Mouse (Mus musculus): Measurements from ENCODE around the gene Tex261.

Tex261 gene

DNA sequence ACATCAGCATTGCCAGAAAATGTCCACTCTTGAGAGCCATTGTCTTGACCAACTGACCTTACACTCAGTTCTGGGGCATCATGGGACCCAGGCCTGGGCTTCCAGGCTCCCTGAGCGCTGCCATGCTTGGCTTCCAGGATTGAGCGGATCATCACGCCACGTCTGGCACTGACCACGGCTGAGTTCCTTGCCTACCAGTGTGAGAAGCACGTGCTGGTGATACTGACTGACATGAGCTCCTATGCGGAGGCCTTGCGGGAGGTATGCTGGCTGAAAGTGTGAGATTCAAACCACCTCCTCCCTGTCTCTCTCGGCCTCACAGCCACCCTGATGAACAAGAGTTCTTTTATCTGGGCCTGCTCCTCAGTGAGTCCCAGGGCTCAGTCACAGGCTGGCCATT lies 19.6 kb downstream of the Tex261 start:
- no peak for DNase-seq (ENCODE audit: low spot score)

DNA sequence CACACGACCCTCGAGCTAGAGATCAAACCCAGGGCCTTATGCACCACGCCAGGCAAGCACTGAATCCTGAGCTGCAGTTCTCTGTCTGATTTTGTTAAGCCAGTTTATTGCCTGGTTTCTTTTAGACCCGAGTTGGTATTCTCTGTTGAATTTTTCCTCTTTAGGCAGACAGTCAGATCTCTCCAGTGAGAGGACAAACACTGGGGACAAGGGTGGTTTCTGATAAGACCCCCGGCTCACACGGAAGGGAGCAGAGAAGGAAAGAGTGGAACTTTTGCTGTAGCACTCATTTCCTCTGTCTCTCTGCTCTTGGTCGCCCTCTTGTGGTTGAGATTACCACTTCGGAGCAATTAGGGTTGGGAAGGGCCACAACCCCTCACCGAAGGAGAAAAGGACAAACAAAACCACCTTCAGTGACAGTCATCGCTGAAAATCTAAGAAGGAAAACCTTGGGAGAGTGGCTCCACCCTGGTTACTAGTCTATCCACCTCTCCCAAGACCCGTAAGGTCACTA lies 25.4 kb downstream of the Tex261 start:
- peak; percentile 26 for DNase-seq (ENCODE audit: low spot score)

- DNase-seq (ENCODE audit: low spot score): no peak
Observed at GRCm38 (mm10) chr6:83749286-83749685, 26.3 kb downstream of the Tex261 start.

- DNase-seq (ENCODE audit: low spot score): no peak
Observed at GRCm38 (mm10) chr6:83745466-83745865, 30.1 kb downstream of the Tex261 start.

DNA sequence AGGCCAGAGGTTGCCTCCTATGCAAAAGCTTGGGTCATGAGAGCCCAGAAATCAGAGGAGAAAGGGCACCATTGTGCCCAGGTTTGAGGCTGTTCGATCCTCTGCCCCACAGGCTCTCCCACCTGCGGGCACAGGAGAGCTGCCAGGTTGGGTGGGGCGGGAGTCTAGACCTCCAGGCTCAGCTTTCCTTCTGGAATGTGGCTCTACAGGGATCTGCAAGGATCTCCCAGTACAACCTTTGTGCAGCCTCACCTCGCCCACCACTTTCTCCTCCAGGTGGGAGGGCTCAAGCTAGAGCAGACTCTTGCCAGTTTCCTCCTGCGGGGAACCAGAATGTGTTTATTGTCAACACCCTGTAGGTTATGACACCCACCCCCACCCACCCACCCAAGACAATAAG lies 31.1 kb downstream of the Tex261 start:
- DNase-seq (ENCODE audit: low spot score): no peak

DNA sequence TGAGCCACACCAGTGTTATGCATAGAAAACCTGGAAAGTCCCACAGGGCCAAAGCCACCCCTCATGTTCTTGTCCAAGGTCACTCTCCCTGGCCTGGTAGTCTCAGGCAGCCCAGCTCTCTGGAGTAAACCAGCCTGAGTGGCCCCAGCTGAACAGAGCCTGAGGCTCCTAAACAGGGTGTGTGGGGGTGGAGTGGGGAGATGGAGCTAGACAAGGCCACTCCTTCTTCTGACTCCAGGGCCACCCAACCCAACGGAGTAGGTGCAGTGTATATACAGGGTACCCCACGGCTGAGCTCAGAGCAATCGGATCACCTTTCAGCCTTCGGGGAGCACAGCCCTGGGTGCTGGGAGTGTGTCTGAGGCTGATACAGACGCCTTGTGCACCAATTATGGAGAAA lies 31.5 kb downstream of the Tex261 start:
- no peak for DNase-seq (ENCODE audit: low spot score)

GRCm38 (mm10) chr6:83743212-83743611 lies 32.4 kb downstream of the Tex261 start:
- no peak for DNase-seq (ENCODE audit: low spot score)

- no peak for DNase-seq (ENCODE audit: low spot score)
Observed at GRCm38 (mm10) chr6:83742761-83743160, 32.9 kb downstream of the Tex261 start, which contains the start of gene Atp6v1b1. Gene Atp6v1b1, plus strand, starts transcription at chr6:83742990.

DNA sequence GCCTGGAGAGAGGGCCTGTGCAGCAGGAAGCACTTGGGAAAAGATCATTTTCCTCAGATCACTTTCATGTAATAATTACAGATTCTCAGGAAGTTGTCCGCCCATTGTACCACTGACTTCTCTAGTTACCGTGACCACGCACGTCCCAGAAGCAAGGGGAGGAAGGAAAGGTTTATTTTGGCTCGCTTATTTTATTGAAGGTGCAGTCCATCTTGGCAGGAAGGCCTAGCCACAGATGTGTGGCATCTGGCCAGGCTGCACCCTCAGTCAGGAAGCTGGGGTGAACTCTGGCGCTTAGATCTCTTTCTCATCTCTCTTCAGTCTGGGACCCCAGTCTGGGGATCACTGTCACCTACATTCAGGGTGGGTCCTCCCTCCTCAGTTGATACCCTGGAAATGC lies 37.0 kb downstream of the Tex261 start:
- no peak for DNase-seq (ENCODE audit: low spot score)

DNA sequence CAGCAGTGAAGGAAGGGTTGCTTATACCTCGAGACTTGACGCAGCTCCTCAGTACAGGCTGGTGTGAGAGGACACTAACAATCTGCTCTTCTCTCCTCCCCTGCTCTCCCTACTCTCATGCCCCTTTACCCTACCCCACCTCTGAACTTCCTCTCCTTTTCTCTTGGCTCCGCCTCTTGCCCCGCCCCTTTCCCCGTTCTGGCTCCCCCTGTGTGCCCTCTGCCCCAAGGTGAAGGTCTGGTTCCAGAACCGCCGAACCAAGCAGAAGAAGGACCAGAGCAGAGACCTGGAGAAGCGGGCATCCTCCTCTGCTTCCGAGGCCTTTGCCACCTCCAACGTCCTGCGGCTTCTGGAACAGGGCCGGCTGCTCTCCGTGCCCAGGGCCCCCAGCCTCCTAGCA lies 38.3 kb downstream of the Tex261 start:
- DNase-seq (ENCODE audit: low spot score): no peak

- DNase-seq (ENCODE audit: low spot score): no peak
Observed at GRCm38 (mm10) chr6:83731128-83731527, 44.5 kb downstream of the Tex261 start.

DNA sequence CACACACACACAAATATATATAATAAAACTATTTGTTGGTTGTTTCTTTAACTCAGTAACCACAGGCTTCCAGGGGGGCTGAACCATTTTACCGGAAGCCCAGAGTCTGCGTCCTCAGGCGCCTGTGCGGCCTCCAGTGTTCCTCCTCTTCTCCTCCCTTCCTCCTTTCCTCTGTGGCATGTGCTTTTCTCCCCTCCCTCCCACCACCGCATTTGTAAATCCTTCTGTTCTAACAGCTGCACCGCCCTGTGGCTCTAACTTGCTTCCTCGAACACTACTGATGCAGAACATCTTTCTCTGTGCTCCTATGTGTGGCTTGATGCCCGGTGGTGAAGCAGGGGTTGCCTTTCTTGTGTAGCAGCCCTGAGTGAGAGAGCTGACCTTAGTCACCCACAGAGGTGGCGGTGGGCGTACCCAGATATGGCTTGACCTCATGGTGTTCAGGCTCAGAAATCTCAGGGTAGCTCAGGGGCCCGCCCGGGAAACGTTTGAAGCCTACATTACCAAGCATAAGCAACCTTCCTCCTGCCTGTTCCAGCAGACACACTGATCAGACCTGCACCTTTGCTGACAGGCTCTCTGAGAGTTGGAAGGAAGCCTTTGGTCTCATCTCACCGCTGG lies 46.2 kb downstream of the Tex261 start:
- DNase-seq (ENCODE audit: low spot score): no peak

- no peak for DNase-seq (ENCODE audit: low spot score)
Observed at GRCm38 (mm10) chr6:83728488-83728887, 47.1 kb downstream of the Tex261 start.

DNA sequence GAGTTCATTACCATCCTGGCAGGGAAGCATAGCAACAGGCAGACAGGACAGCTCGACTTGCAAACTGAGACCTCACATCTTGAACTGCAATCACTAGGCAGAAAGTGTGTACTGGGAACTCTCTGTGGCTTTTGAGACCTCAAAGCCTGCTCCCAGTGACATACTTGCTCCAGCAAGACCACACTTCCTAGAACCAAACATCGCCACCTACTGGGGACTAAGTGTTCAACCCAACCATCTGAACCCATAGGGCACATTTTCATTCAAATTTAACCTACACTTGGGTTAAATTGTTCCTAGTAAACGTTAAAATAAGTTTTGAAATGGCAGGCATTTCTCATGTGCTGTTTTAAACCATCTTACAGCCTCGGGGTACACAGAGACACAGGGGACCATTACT lies 48.4 kb downstream of the Tex261 start:
- DNase-seq (ENCODE audit: low spot score): no peak

DNA sequence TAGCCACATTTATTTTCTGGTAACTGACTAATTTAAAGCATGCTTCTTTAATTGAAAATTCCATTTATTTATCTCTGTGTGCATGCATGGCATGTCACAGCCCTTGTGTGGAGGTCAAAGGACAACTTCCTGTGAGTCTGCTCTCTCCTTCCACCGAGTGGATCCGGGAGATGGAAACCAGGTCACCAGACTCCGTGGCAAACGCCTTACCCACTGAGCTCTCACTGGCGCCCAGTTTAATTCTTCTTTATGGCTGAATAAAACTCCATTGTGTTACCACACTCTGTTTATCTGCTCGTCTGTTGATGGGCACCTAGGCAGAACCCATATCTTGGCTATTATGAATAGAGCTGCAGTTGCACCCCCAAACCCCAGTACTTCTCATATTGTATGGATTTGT lies 53.1 kb downstream of the Tex261 start:
- DNase-seq (ENCODE audit: low spot score): no peak

Data from layer of hippocampus, adult 9-10 months (tissue).